Mouse (Mus musculus): ENCODE results near the gene Zkscan3.

Gene Zkscan3

DNA sequence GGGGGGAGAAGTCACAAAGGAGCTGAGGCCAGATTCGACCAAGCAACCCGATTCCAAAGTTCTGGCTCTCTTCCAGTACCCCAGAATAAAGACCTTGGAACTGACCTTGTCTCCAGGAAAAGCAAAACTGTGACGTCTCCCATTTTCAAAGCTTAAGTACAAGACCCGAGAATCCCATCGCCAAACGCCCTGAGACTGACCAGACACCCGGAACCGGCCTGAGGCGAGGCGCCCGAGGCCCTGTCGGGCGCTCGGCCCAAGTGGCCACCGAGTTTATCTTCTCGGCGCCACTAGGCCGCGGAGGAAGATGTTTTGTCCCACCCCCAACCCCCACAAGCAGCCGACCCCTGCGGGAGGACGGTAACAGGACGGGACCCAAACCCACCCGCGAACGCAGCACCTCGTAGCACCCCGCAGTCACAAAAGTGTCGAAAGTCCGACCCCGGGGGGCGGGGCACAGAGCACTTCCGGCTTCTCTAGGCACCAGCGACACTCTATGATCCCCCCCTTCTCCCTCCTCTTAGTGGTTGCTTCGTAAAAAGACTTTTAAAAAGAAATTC, at the start of gene Zkscan3:
Gene Zkscan3, minus strand, starts transcription at position 469 of the 560 bp plus-strand sequence.
- DNase-seq = peak; percentile 87 to 89

DNA sequence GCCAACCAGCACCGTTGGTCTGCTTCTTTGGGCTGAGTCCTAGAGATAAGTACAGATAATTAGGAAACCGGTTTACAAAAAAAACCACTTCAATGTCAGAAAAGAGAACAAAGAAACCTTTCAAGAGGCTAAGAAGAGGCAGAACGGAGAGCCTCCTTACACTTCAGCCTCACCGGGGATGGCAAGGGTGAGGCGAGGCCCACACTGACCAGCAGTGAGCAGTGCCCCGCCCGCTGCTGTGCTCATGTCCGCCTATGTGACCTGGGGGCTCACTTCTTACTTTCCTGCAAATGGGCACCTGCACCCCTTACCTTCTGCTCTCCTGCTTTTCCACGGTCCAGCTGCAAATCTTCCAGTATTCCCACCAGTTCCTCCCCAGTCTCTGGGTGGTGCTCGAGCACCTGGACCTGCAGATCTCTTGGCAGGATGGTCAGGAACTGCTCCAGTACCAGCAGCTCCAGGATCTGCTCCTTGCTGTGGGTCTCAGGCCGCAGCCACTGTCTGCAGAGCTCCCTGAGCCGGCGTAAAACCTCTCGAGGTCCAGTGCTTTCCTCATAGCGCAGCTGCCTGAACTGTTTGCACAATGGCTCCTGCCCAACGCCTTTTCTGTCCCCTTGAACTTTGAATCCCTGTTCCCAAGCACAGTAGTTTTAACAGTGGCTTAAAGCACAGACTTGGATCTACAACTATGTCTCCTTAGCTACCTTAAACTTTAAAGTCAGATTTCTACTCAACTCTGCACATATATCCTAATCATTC, 45.5 kb upstream of the Zkscan3 start:
- peak; percentile 32 to 55 for DNase-seq

DNA sequence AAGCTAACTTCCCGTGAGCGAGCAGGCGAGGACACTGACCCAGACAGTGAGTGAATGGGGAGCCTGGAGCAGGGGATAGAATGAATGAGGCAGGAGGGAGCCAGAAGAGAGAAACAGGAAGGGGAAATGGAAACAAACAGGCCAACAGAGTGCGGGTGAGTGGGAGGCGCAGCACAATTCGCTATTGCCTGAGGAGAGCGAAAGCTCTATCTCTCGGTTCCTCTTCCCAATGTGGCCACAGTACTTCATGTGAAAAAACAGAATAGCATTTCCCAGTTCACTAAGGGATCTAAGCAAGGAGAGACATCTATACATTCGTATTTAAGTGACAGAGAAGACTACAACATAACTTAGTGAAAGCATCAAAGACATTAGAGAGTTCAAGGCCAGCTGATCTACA, 44.2 kb upstream of the Zkscan3 start:
- no peak for DNase-seq

DNA sequence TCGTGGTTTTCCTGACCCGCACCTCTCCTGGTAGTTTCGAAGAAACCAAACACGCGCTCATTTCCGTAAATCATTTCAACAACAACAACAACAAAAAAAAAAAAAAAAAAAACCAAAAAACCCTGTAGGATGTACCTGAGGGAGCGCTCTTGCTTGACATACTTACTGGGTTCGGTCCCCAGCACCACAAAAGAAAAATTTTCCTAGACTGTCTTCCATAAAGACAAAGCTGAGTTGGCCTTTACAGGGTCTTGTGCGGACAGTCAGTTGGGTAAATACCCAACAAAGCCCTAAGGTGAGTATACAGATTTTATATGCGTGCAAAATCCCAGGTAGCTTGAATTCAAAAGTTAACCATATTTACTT, 38.6 kb upstream of the Zkscan3 start:
- no peak for DNase-seq

DNA sequence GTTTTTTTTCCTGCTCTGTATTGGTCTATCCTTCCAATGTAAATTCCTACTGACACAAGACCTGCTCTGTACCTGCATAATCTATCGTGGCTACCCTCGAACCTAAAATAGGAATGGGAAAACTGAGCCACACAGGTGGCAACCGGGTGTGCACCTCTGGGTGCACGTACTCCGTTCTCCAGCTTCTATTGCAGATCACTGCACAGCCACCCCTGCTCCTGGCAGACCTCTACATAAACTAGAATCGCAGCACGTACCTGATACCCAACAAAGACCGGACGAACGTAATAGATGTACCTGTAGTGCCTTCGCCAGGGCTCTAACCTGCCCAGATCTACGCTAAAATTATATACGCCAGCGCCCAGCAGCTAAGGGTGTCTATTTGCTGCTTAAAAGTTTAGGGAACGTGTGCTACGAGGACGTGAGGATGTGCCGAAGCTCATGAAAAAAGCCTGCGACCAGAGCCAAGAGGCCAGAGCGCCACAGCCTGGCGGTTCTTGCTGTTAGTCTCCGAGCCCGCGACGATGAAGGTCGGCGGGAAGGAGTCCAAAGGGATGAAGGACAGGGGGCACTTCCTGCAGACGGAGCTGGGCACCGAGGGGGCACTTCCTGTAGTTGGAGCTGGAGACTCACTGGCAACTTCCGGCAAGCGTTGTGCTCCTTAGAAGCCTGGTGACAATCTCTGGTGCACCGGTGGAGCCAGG, 38.1 kb upstream of the Zkscan3 start, which contains the start of gene Pgbd1:
Gene Pgbd1, minus strand, starts transcription at position 556 of the 704 bp plus-strand sequence.
- DNase-seq = peak; percentile 70 to 77

DNA sequence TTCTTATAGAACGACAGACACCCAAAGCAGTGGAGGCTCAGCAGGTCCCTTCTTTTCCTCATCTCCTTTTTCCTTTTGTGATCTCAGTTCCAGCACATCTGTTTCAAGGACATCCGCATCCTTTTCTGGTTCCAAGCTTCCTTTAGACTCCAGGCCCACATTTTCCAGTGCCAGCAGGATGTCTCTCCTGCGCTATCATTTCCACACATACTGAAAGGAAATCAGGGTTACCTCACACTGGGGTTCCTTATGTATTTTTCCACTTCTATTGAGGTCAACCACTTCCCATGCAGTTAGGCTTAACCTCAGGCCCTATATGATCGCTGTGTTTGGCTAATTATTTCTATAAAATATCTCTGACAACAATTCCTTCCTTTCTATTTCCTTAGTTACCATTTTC, 32.9 kb upstream of the Zkscan3 start:
- no peak for DNase-seq

DNA sequence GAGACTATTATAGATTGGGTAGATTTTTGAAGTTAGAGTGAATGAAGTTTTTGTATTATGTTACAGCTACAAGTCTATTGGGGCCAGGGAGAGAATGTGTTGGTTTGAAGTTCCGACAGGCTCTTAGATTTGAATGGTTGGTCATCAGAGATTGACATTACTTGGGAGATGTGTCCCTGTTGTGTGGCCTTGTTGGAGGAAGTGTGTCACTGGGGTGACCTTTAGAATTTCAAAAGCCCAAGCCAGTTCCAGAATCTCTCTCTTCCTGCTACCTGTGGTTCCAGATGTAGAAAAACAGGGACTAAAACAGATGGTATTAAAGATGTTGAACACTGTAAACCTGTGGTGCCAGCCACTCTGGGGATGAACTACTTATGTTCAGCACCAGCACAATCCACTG, 25.1 kb upstream of the Zkscan3 start:
- DNase-seq = no peak

DNA sequence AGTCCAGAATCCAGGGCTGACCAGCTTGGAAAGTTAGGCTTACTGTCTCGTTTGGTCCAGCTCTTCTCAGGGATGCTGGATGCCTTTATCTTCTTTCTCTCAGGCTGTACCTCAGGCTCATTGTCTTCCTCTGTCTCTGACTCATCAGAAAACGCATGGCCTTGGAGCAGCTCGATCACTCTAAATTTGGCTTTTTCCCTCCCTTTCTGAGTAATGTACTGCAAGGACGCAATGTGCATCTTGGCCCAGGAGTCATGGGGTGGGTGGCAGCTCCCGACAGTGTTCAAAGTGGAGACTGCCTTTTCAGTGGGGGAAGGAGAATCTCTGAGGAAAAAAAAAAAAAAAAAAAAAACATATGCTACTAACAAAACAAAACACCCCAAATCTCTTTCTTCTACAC, 20.7 kb upstream of the Zkscan3 start:
- no peak for DNase-seq

DNA sequence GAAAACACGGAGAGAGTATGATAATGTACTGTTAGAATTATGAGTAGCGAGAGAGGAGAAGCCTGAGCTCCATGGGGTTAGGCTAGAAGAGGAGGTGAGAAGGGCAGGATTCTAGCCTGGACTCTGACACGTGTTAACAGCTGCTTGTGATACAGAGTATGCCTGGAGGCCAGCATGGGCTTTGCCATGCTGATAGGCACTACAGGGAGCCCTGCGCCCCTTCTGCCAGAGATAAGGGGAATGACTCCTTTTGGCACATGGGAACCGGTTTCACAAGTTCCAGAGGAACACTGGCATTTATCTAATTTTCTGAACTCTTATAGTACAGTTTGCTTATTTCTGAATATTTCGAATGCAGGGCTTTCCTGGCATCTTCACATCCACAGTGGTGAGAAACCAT, 16.3 kb upstream of the Zkscan3 start:
- no peak for DNase-seq

DNA sequence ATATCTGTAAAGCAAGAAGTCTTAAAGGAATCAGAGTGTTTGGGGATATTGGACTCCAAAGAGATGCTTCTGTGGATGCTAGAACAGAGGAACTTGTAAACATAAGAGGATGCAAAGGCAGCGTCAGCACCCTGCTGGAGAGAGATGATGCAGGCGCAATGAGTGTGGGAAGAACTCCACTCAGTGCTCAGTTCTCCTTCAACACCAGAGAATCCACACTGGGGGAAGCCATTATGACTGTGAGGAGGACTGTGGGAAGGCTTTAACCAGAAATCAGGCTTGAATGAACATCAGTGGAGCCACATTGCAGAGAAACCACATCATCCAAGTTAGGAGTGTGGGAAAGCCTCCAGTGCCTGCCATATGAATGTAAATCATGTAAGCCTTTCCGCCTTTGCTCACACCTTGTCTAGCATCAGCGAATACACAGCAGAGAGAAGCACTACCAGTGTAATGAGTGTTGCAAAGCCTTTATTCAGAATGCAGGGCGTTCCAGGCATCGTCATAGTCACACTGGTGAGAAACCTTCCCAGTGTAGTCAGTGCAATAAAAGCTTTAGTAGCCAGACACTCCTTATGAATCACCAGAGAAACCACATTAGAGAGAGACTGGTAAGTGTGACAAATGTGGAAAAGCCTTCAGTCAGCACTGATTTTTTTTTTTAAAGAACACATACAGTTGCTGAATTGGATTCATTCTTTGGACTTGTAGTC, 14.9 kb upstream of the Zkscan3 start:
- DNase-seq = no peak

DNA sequence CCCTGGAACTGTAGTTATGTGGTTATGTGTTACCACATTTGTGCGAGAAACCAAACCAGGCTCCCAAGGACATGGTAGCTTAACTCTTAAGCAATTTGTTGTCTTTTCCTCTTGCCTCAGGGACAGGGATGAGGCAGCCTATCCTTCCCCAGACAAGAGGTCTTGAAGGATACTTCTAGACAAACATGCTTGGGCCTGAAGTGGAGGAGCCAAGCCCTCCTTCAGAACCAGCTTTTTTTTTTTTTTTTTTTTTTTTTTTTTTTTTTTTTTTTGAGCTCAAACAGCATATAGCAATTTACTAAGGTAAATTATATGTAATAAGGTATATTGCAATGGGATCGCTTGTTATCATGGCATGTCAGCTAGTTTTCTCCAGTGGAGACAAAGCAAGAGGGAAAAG, 13.2 kb upstream of the Zkscan3 start:
- no peak for DNase-seq

DNA sequence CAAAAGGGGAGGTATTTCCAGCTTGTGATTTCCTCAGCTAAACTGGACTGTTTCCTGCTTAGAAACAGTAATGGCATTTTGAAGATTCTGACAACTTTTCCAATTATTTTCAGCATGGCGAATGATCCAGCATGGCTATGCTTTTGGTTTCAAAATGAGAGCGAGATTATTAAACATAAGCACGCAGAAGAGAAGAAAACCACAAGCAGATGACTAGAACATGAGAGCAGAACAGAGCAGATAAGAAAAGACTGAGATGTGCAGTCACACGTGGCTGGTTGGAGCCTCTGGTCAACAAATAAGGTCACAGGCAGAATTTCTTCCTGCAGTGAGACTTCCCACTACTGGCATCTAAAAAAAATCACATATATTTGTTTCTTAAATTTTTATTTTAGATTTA, 12.7 kb upstream of the Zkscan3 start:
- DNase-seq = no peak

DNA sequence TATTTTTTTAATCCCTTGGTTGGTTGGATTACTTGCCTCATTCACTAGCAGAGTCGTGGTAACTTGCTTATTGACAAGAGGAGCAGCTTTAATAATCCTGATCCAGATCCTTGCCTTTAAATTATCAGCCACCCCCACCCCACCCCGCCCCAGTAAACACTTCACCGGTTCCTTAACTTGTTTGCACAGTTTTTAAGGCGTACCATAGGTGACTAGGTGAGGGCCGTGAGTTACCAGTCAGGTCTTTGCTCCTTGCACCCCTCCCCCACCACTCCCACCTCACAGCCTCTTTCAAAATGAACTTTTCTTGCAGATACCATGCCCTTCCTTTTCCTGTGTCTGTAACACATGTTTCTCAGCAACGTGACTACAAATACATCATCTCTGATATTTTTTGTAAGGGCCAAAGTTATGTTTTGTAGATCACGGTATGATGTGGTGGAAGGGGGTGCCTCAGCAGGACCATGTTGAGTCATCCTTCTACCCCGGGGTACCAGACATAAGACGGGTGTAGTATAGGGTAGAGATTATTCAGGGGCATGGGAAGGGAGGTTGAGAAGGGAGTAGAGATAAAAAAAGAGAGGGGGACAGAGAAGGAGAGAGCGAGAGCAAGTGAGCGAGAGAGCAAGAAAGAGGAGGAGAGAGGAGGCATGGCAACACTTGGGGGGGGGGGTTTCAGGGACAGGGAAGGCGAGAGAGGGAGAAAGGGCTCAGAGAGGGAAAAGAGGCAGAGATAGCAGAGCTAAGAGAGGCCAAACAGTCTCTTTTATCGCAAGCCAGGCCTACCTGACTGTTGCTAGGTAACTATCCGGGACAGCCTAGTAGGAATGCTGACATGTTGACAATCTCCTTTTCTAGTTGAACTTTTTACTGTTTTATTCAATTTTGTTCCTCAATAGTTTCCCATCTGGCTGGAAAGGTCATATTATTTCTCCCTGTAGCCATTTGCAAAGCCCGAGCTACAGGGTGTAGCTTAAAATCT, 12.0 kb upstream of the Zkscan3 start:
- no peak for DNase-seq

DNA sequence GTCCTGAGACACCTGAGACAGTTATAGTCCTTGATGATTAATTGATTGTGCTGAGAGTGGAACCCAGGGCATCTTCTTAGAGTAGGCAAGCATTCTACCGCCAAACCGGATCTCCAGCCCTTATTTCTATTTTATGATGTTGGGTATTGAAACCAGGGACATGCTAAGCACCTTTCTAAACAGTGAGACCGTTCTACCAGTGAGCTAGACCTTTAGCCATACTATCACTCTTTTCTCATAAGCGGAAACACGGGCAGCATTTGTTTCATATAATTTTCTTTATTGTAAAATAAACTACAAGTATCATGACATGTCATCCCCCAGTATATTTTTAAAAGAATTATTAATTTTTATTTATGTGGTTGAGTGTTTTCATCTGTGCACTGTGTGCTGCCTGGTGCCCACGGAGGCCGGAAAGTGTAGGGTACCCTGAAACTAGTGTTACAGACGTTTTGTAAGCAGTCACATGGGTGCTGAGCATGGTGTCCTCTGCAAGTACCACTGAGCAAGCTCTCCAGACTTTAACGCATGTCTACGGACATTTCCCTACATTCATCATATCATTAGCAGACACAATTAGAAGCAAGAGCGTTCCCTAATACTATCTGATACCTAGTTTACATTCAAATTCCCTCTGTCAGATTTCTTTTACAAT, 6.4 kb upstream of the Zkscan3 start:
- no peak for DNase-seq

DNA sequence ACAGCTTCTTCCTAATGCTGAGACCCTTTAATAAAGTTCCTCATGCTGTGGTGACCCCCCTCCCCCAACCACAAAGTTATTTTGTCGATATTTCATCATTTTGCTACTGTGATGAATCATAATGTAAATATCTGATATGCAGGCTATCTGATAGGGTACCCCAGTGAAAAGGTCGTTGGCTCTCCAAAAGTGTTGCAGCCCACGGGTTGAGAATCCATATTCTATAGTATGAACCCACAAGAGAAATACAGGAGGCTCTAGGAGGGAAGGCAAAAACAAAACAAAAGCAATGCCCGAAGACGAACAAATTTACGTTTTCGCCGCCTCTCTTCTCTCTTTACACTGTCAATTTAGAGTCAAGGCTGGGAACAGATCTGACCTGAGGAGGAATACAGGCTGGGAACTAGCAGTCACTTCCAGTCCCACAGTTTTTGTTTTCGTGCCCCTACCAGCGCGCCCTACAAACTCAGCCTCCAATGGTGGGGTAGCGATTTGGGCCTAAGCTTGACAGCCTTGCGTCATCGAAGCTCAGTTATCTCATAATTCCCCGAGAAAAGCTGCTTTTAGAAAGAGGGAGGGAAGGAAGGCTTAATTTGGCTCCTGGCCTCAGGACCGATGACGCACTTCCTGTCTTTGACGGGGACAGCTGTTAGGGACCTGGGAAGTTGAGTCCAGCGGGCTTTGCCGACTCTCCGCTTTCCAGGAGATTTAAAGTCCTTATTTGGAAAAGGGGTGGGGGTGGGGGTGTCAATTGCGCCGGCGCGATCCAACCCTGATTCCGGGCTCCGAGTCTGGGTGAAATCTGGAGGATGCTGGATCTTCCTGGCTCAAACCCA, 5.6 kb upstream of the Zkscan3 start:
- DNase-seq = peak; percentile 85 to 89

DNA sequence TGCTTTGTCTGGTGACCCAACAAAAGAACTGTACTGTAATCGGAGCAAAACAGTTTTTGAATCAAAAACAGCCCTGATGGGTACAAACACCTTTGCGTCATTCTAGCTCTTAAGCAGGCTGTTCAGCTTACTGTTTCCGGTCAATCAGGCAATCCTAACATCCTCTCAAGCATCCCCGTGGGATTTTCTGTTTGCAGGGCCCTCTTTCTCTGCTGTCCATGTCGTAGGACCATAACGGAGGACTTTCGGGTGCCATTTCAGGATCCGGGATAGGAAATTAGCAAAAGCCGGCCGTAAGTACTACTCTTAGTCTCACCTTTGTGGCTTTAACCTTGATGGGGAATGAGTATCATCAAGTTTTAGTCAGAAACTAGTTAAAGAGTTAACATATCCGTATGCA, 4.8 kb upstream of the Zkscan3 start:
- DNase-seq = no peak

DNA sequence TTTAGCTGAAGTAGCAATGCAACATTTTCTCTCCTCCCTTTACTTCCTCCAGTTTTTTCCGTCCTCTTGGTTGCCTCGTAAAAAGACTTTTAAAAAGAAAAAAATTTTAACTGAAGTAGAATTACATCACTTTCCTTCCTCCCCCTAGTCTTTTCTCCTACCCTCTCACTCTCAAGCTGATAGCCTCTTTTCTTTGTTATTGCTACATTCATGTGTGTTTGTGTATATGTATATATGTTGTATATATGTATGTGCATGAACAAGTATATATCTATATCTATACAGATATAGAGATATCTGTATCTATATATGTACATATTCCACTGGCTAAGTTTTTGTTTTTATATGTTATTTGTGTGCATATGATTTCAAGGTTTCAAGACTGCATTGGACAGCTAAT, 293 bp upstream of the Zkscan3 start:
- DNase-seq = no peak

DNA sequence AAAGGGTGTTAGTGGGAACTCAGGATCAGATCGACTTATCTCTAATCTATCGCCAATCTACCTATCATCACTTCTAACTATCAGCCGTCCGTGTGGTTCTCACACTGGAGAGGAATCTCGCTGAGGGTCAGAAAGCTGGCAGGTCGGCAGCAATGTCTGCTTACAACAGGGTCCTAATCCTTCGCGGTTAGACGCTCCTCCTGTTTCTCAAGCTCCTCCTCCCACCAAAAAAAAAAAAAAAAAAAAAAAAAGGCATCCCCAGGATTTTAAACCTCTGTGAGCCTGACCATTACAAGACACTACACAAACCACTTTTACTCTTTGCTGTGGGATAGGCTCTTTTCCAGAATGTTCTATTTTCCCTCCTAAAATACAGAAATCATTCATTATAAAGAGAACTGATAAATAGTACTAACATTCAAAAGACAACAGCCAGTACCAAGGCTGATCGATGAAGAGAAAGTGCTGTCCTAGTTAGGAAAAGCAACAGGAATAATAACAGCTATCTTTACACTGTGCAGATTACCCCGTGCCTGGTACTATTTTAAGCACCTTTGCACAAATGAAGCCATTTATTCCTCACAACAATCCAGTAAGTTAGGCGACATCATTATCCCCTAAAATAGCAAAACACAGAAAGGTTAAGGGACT, 794 bp downstream of the Zkscan3 start:
- DNase-seq = no peak

DNA sequence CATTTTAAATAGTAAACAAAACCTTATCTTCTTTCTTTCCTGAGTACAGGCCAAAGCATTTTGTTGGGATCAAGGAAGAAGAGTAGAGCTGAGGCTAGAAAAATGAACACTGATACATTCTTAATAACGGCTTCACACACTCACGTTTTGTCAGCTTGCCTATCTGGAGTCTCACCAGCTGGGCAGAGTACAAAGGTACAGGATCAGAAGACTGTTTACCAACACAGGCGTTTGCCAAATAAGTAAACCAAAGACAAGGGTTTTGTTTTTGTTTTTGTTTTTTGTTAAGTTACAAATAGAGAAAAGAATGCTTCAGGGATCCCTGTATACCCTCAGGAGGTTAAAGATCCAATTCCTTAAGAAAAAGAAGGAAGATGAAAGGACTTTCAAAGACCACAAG, 1.4 kb downstream of the Zkscan3 start:
- DNase-seq = no peak

DNA sequence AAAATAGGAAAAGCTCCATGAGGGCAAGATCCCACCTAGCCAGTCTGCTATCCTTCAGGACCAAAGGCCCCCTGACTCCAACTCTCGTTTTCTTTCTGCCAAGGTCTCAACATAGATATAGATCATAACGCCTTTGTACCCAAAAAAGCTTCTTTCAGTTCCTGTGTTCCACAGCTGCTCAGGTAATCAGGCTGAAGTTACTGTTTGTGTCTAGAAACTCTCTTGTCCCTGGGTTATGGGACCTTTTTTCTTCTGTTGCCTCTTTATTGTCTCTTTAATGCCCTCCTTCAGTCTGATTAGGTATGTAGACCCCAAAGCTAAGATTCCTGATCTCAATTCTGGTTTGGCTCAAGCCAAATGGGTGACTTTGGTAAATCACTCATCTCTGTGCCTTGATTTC, 5.1 kb downstream of the Zkscan3 start:
- DNase-seq = no peak

Data from lung, postnatal 4 days (tissue).